Mouse (Mus musculus) left cerebral cortex, postnatal 10 days (tissue): Measurements from ENCODE around the gene Zfp59. TPM values are rescaled to one million over a fixed set of nuclear protein-coding genes. Genes with fewer than 3 reads are reported as not detected.
"Not testable (repeated sequence)": the region's sequence is repeated elsewhere in the genome, so short reads cannot be mapped to it uniquely, and the experiment has no call there.

ENCODE experiments used
- DNase-seq, 2 experiments: peaks; one replicate each; pipeline ENCODE4 v3.0.0; 2021 to 2022; ENCODE audit warnings: low spot score in 2 of 2, mixed read lengths in 1 of 2; ENCODE audit errors: extremely low spot score in 1 of 2
- intact Hi-C: fragments of 180-260 bp; cut with DNase I; formaldehyde crosslinking; loops from one replicate; pipeline ENCODE4 v1.15.1; 2025
- total RNA-seq, 2 experiments: library from RNA; stranded (reverse); gene quantifications; 2 replicates each; pipeline ENCODE4 v1.2.3; 2021

Zfp59 gene
- total RNA-seq, result 1 to 10 TPM; 4.0 to 4.6 TPM

DNA sequence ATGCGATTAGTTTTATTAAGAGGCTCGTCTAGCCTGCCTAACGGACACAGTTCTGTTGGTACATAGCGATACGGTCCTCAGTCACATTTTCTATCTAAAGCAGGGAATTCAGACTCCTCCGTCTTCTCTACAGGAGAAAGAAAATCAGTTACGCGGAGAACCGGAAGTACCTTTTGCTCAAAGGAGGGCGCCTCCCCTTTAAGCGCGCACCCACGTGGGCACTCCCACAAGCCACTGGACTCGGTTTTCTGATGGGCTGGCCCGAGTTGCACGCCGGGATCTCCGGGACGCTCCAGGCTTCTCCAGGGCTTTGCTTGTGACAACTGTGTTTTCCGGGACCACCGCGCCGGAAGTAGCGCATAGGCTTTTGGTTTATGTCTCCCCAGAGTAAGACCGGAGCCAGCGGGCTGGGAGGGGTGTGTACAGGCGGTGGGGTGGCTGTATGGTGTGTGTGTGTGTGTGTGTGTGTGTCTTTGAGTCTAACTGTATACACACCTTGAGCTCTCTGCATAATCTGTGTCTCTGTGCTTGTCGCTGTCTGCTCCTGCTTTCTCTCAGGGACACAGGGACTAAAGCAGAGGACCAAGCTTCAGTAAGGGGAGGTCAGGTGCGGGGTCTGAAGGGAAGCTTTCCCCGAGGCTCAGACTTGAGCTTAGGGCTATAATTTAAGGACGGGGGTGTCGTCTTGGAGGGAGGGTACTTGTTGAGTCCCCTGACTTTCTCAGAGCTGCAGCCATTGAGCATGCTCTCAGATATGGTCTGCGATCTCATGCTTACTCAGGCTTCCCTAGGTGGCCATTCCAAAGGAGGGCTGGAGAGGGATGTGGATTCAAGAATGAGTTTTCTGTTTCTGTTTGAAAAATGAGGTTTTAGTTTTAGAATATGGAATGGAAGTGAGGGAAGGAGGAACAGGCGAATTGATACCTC lies at the start of gene Zfp59:
Zfp59 (plus strand) TSS at position 285 of the 927 bp plus-strand sequence.
- DNase-seq, result peak; percentile 91 to 95
- intact Hi-C loops, result no loop called here

DNA sequence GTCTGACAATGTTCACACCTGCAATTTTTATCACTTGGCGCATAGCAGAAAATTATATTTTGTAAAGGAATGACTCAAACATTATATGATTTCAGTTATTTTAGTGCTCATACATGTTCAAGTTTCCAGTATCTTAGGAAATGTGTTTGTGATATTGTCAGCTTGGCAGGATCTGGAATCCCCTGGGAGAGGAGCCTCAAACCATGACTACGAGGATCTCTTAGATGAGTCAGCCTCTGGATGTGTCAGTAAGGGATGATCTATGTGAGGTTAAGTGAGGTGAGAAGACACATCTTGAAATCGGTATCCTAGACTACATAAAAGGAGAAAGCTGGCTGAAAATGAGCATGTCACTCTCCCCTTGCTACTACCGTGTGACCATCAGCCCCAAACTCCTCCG lies 49.1 kb upstream of the Zfp59 start:
- intact Hi-C loops, result no loop called here
- DNase-seq, result no peak

DNA sequence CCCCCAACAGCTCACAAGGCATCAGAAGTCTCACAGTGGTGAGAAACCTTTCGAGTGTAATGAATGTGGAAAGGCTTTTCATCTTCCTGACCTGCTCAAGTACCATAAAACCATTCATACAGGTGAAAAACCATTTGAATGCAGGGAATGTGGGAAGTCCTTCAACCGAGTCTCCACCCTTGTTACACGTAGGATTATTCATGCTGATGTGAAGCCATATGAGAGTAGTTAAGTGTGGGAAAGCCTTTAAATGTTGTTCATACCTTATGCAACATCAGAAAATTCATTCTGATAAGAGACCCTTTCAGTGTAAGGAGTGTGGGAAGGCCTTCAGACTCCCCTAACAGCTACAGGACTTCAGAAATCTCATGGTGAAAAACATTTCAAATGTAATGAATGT lies 44.5 kb upstream of the Zfp59 start:
- DNase-seq, intact Hi-C loops: not testable (repeated sequence)

DNA sequence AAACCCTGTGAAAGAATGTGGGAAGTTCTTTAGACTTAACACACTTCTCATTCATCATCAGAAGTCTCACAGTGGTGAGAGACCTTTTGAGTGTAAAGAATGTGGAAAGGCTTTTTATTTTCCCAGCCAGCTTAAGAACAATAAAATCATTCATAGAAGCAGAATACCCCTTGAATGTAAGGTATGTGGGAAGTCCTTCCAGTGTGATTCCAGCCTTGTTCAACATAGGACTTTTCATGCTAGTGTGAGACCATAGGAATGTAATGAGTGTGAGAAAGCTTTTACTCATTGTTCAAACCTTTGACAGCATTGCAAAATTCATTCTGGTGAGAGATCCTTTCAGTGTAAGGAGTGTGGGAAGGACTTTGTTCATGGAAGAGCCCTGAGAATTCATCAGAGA lies 43.8 kb upstream of the Zfp59 start:
- DNase-seq, result no peak
- intact Hi-C loops, result no loop called here

DNA sequence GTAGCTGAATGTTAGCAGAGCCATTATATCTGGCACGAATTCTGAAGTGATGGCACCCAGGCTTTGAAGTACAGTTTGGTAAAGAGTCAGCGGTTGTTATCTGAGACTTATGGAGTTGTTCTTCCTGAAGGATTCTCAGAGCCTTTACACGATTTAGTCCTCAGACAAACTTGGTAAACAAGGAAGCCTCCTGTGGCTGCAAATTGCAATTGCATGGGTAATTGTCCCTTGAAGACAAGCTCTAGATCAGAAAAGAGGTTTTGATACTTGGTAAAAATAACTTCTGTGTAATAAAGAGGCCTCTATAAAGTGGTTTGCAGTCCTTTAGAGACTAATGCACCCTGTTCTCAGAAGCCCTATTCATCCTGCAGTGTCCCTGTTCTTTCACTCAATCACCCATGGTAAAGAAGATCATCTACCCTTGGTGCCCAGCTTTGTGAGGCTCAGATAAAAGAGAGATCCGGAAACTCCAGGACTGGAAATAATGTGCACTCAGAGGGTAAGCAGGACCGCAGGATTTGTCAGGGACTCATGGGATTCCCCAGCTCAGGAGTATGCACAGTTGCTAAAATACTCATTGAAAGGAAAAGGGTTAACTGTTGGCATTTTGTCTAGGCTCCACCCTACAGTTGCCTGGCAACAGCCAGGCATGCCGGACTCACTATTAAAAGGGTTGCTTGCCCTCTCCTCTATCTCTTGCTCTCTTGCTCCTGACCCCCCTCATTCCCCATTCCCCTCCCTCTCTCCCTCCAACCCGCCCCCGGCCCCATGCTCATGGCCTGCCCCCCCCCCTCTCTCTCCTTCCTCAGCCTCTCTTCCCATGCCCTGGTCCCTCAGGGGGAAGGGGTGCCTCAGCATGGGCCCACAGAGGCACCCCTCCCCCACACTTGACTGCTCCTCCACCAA lies 40.2 kb upstream of the Zfp59 start:
- intact Hi-C loops, result no loop called here
- no peak for DNase-seq

DNA sequence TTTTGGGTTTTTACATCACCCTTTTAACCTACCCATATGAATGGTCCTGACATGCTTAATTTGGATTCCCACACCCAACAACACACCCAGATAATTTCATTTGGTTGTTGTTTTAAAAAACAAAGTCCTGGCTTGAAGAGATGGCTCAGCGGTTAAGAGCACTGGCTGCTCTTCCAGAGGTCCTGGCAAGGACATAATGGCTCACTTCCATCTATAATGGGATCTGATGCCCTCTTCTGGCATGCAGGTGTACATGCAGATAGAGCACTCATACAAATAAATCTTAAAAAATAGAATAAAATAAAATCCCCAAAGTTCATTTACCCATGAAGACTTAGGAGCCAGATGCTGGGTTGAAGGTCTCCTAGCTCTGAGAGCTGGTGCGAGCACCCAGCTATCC lies 37.3 kb upstream of the Zfp59 start:
- DNase-seq, result no peak
- intact Hi-C loops, result loop anchor here (10.0 kb wide), 1 partner anchor 56 kb away; no protein-coding TSS in a partner anchor

DNA sequence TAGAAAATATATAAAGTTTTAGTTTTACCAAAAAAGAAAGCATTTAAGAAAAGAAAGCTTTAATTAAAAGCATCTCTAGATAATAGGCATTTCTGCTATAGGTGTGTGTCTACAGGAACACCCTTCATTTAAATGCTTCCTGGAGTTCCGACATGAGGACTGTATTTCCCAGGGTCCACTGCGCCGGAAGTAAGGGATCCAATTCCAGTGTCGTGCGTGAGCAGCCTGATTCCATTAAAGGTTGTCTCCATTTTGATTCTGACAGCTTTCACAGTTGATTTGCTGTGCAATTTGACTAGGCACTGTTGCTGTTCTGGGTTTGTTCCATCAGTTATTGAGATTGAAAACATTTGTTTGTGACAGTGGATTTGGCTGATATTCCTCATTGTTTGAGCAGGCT lies 35.4 kb upstream of the Zfp59 start:
- intact Hi-C loops, result loop anchor here (10.0 kb wide), 1 partner anchor 58 kb away; no protein-coding TSS in a partner anchor
- no peak for DNase-seq

DNA sequence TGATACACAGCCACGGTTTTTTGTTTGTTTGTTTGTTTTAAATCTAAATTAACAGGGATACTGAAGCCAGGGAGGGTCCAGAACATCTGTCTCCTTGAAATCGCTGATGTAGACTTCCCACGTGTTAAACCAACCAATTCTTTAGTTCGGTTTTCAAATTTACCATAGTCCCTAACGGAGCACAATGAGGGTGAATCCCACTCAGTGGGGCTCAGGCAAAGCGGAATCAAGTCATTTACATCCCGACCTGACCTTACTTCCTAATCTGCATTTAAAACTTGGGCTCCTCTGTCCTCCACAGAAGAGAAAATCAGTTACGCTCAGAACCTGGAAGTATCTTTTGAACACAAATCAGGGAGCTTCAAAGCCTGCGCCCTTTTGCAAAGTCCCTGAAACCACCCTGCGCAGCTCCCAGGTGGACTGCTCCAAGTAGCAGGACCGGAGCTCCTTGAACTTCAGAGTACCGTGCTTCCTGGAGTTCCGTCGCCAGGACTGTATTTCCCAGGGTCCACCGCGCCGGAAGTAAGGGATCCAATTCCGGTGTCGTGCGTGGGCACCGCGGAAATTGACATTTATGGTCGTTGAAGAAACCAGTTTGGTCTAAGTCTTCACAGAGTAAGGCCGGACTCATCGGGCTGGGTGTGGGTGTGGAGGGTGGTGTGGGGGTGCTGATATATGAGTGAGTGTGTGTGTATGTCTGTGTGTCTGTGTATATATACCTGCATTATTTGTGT lies 33.9 kb upstream of the Zfp59 start:
- intact Hi-C loops, result loop anchor here (10.0 kb wide), 1 partner anchor 60 kb away; no protein-coding TSS in a partner anchor
- peak; percentile 70 to 86 for DNase-seq

DNA sequence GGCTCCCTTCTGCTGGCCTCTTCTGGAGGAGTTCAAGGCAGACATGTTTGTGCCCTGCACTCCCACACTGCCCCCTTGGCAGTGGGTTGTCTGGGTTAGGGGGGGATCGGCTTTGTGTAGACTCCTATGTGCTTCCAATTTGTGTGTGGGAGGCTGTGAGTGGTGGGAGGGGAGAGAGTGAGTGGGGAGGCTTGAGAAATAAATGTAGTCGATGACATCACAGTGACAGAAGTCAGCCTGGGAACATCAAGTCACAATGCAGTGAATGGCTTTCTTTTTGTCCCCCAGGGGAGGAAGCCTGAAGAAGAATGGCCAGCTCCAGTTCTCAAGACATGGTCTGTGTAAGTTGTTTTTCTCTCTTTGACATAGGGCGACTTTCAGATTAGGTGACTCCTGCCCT lies 31.5 kb upstream of the Zfp59 start, which contains the start of gene Zfp626:
Zfp626 (plus strand) TSS at position 301 of the 400 bp plus-strand sequence.
- intact Hi-C loops, result loop anchor here (10.0 kb wide), 1 partner anchor 62 kb away; no protein-coding TSS in a partner anchor
- DNase-seq, result not testable (repeated sequence)

DNA sequence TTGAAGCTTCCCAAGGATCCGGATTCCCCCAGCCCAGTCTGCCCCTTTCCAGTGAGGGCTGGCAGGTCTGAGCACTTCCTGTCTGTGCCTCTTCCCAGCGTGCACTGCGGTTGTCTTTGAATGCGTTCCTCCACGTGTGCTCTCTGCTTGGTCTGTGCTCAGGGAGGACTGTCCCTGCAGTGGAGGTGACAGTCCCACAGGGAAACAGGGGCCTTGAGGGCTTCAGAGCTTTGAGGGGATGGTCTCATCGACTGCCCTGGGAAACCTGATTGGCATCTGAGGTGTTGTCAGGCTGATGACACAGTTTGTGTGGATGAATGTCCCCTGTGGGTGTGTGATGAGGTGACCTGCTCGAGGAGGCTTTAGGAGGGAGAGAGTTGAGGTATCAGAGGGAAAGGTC lies 31.1 kb upstream of the Zfp59 start:
- intact Hi-C loops, result loop anchor here (10.0 kb wide), 1 partner anchor 63 kb away; no protein-coding TSS in a partner anchor
- DNase-seq, result not testable (repeated sequence)

DNA sequence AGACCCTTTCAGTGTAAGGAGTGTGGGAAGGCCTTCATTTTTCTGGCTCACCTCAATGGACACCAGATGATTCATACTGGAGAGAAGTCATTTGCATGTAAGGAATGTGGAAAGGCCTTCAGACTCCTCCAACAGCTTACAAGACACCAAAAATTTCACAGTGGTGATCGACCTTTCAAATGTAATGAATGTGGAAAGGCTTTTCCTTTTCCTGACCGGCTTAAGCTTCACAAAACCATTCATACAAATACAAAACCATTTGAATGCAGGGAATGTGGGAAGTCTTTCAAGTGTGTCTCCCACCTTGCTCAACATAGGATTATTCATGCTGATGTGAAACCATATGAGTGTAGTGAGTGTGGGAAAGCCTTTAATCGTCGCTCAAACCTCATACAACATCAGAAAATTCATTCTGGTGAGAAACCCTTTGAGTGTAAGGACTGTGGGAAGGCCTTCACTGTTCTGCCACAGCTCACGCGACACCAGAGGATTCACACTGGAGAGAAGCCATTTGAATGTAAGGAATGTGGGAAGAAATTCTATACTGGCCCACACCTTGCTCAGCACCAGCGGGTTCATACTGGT lies 19.8 kb upstream of the Zfp59 start:
- intact Hi-C loops, result no loop called here
- DNase-seq, result no peak

DNA sequence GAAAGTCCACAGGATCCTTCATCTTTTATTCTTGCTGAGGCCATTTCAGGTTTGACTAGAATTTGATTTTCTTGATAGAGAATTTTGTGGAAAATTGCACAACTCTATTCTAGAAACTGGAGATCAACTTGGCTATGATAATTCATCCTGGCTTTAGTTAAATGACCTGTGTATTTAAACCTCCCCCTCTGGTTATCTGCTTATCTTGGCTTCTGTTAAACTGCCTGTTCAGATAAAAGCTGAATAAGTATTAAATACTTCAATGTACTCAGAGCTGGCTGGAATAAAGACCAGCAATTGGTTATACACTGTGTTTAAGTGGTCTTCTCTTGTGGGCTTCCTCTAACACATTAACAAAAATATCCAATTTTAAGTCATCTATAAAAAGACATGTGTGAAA lies 15.8 kb upstream of the Zfp59 start:
- intact Hi-C loops, result no loop called here
- DNase-seq, result no peak

DNA sequence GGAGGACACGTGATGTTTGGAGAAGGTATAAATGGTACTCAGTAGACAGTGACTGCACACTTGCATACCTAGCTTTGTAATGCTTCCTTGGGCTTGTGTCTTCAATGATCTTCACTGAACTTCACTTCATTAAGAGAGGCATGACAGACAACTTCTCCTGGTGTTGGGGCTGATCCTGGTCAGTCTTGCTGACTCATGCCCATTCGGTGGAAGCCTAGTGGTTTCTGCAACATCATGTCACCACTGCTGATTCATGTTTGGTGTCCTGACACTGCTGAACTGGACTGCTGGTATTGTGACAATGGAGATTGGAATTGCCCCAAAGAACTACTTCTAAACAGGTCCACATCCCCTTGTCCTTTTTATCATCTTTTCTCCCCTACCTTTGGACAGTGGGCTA lies 4.3 kb upstream of the Zfp59 start:
- no peak for DNase-seq
- intact Hi-C loops, result no loop called here

DNA sequence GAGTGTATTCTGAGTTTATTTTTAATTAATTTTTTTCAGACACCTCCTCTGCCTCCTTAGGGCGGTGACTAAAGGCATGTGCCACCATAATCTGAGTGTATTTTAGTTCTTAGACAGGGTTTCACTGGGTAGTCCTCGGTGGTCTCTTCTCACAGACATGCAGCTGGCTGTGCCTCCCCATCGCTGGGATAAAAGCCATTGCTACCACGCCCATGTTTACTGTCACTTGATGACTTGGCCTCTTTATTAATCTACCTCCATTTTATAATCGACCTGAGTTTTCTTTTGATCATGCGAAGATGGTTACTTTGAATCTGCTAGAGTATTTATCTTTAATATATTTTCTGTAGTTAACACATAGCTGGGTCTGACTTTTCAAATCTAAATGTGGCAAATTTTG lies 511 bp upstream of the Zfp59 start:
- no peak for DNase-seq
- intact Hi-C loops, result no loop called here

DNA sequence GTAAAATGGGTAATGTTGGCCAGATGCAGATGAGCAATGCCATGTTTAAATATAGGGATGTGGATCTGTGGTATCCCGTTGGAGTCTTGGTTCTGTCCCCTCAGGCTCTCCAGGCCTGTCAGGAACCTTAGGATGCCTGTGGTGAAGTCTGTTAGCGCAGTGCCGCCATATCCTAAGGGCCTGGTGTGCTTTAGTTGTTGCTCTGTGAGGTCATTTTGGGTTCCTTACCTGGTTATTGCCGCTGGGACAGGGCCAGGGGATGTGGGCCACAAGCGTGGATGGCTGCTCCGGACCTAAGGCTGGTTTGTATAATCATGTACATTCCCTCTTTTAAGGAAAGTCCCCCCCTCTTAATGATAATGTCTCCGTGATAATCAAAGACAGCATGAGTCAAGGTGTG lies 1.2 kb downstream of the Zfp59 start:
- intact Hi-C loops, result no loop called here
- DNase-seq, result no peak

DNA sequence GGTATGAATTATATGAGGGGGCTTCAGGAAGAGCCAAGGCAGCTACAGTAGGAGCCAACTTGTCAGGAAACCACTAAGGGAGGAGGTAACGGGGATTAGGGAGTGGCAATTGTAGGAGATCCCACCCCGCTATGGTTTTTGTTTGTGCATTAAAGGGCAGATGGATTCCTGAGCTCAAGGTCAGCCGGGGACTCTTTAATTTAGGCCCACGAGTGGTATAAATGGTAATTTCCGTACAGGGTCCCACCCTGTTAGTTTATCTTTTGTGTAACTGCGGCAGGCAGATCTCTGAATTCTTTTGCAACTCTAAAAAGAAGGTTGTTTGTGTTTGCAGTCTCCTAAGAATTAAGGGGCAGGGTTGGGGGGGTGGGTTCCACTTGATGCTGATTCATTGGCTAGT lies 1.7 kb downstream of the Zfp59 start:
- no peak for DNase-seq
- intact Hi-C loops, result no loop called here

DNA sequence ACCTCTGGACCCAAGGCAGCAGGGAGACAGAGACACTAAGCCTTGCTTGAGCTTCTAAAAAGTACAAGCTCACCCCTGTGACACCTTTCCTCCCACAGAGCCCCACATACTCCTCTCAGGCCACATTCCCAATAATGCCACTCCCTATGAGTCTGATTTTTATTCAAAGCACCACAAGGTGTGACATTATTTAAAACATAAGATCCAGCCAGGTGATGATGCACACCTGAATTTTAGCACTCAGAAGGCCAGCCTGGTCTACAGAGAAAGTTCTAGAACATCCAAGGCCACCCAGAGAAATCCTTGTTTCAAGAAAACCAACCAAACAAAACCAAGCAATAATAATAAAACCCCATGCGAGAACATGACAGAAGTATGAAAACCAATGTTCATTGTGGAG lies 18.8 kb downstream of the Zfp59 start, which contains the start of gene Zfp607a:
Zfp607a (plus strand) TSS at position 301 of the 400 bp plus-strand sequence.
- no peak for DNase-seq
- intact Hi-C loops, result no loop called here
